Mouse (Mus musculus) kidney, adult 2 months (tissue): ENCODE measurements around the gene Havcr2.

Experiments used
- CTCF ChIP-seq: fragments of 200-500 bp; conservative IDR thresholded peaks from 2 replicates; pipeline ENCODE4 v1.5.1; 2011; ENCODE audit warnings: low read depth, mild to moderate bottlenecking, control low read depth, low read length, moderate library complexity, mixed read lengths; ENCODE audit not compliant: insufficient read depth, insufficient read length
- POLR2A ChIP-seq: fragments of 200-500 bp; IDR thresholded peaks from one replicate; pipeline ENCODE4 v1.6.1; 2011; ENCODE audit warnings: low read depth, low read length, control low read depth

GRCm38 (mm10) chr11:46488650-46489049, 33.9 kb downstream of the Havcr2 start:
- TF ChIP-seq CTCF = no peak
- no peak for TF ChIP-seq POLR2A
